Mouse (Mus musculus): ENCODE results near the gene Ubl3.

Ubl3 gene

GRCm38 (mm10) chr5:148549307-148549706 is 3.3 kb downstream of the Ubl3 start:
- ChIA-PET POLR2A (interaction anchor here in 2 of 4 experiments (1.0 to 1.2 kb wide), 3 partner anchors 10 to 28 kb away, joined by 4 read pairs; no protein-coding TSS in a partner anchor), CTCF (interaction anchor here in 1 of 4 experiments (0.6 kb wide), 1 partner anchor 694 kb away, joined by 3 read pairs; no protein-coding TSS in a partner anchor)

GRCm38 (mm10) chr5:148548568-148548967 is 4.0 kb downstream of the Ubl3 start:
- CTCF ChIA-PET = interaction anchor here in 1 of 4 experiments (0.8 kb wide), 1 partner anchor 152 kb away, joined by 10 read pairs; no protein-coding TSS in a partner anchor
- POLR2A ChIA-PET = interaction anchor here in 1 of 4 experiments (1.1 to 4.6 kb wide), 2 partner anchors 14 to 39 kb away, joined by 3 to 30 read pairs; no protein-coding TSS in a partner anchor

GRCm38 (mm10) chr5:148547870-148548456 is 4.6 kb downstream of the Ubl3 start:
- POLR2A ChIA-PET = interaction anchor here in 1 of 4 experiments (0.5 to 4.6 kb wide), 7 partner anchors 10 to 38 kb away, joined by 3 to 30 read pairs (median 3); no protein-coding TSS in a partner anchor

GRCm38 (mm10) chr5:148546970-148547369 is 5.6 kb downstream of the Ubl3 start:
- POLR2A ChIA-PET = interaction anchor here in 2 of 4 experiments (0.9 to 4.6 kb wide), 7 partner anchors 9 to 35 kb away, joined by 3 to 30 read pairs (median 4); no protein-coding TSS in a partner anchor
- CTCF ChIA-PET = interaction anchor here in 2 of 4 experiments (0.7 to 2.1 kb wide), 2 partner anchors 160 to 249 kb away, joined by 3 to 5 read pairs; no protein-coding TSS in a partner anchor

More at GRCm38 (mm10) chr5:148547870-148548456, 4.6 kb downstream of the Ubl3 start:
- CTCF ChIA-PET = interaction anchor here in 1 of 4 experiments (0.8 kb wide), 1 partner anchor 152 kb away, joined by 10 read pairs; no protein-coding TSS in a partner anchor

- CTCF ChIA-PET = interaction anchor here in 1 of 4 experiments (2.1 kb wide), 1 partner anchor 158 kb away, joined by 5 read pairs; no protein-coding TSS in a partner anchor
- POLR2A ChIA-PET = interaction anchor here in 2 of 4 experiments (0.6 to 4.6 kb wide), 8 partner anchors 10 to 241 kb away, joined by 3 to 30 read pairs (median 5); partner anchors contain the start of gene Slc7a1 (in 1 of the 2)
Observed at GRCm38 (mm10) chr5:148544733-148545132, 7.9 kb downstream of the Ubl3 start.

- ChIA-PET CTCF (interaction anchor here in 1 of 4 experiments (0.5 kb wide), 1 partner anchor 28 kb away, joined by 3 read pairs; no protein-coding TSS in a partner anchor), POLR2A (interaction anchor here in 2 of 4 experiments (0.7 to 1.1 kb wide), 7 partner anchors 9 to 155 kb away, joined by 3 to 4 read pairs (median 3); partner anchors contain the start of gene Ubl3 (in 1 of the 2))
Observed at GRCm38 (mm10) chr5:148542196-148542595, 10.4 kb downstream of the Ubl3 start.

GRCm38 (mm10) chr5:148535669-148536430 is 16.7 kb downstream of the Ubl3 start:
- POLR2A ChIA-PET = interaction anchor here in 3 of 4 experiments (0.7 to 8.8 kb wide), 10 partner anchors 11 to 294 kb away, joined by 3 to 61 read pairs (median 4); partner anchors contain the start of gene Ubl3 (in 1 of the 3)

GRCm38 (mm10) chr5:148534644-148535043 is 17.9 kb downstream of the Ubl3 start:
- ChIA-PET POLR2A (interaction anchor here in 2 of 4 experiments (0.6 to 8.8 kb wide), 10 partner anchors 12 to 140 kb away, joined by 3 to 61 read pairs (median 4); partner anchors contain the start of genes Slc7a1 (in 1 of the 2) and Ubl3 (in 1 of the 2)), CTCF (interaction anchor here in 1 of 4 experiments (0.6 kb wide), 1 partner anchor 1218 kb away, joined by 3 read pairs; no protein-coding TSS in a partner anchor)

More at GRCm38 (mm10) chr5:148535669-148536430, 16.7 kb downstream of the Ubl3 start:
- CTCF ChIA-PET = interaction anchor here in 1 of 4 experiments (0.8 kb wide), 1 partner anchor 85 kb away, joined by 3 read pairs; no protein-coding TSS in a partner anchor

GRCm38 (mm10) chr5:148533924-148534323 is 18.7 kb downstream of the Ubl3 start:
- POLR2A ChIA-PET = interaction anchor here in 3 of 4 experiments (0.7 to 8.8 kb wide), 10 partner anchors 10 to 148 kb away, joined by 3 to 61 read pairs (median 5); partner anchors contain the start of gene Ubl3 (in 1 of the 3)
- CTCF ChIA-PET = interaction anchor here in 1 of 4 experiments (0.6 to 0.7 kb wide), 2 partner anchors 189 to 1217 kb away, joined by 3 to 4 read pairs; no protein-coding TSS in a partner anchor

- ChIA-PET CTCF (no interaction called here), POLR2A (interaction anchor here in 2 of 4 experiments (0.6 to 8.8 kb wide), 3 partner anchors 10 to 200 kb away, joined by 5 to 61 read pairs (median 18); partner anchors contain the start of gene Ubl3 (in 1 of the 2))
Observed at GRCm38 (mm10) chr5:148532201-148532600, 20.4 kb downstream of the Ubl3 start.

- ChIA-PET POLR2A (interaction anchor here in 1 of 4 experiments (1.5 kb wide), 1 partner anchor 10 kb away, joined by 8 read pairs; no protein-coding TSS in a partner anchor), CTCF (interaction anchor here in 1 of 4 experiments (0.6 kb wide), 1 partner anchor 60 kb away, joined by 3 read pairs; no protein-coding TSS in a partner anchor)
Observed at GRCm38 (mm10) chr5:148527632-148528031, 25.0 kb downstream of the Ubl3 start.

- ChIA-PET CTCF (interaction anchor here in 1 of 4 experiments (0.5 kb wide), 1 partner anchor 30 kb away, joined by 4 read pairs; no protein-coding TSS in a partner anchor), POLR2A (interaction anchor here in 1 of 4 experiments (1.5 kb wide), 1 partner anchor 11 kb away, joined by 8 read pairs; no protein-coding TSS in a partner anchor)
Observed at GRCm38 (mm10) chr5:148526631-148527030, 26.0 kb downstream of the Ubl3 start.

- ChIA-PET CTCF (interaction anchor here in 2 of 4 experiments (0.5 to 0.8 kb wide), 5 partner anchors 59 to 572 kb away, joined by 3 to 5 read pairs (median 4); no protein-coding TSS in a partner anchor), POLR2A (interaction anchor here in 3 of 4 experiments (0.6 to 4.3 kb wide), 13 partner anchors 10 to 129 kb away, joined by 3 to 18 read pairs (median 4); partner anchors contain the start of gene Ubl3 (in 1 of the 3))
Observed at GRCm38 (mm10) chr5:148523202-148523971, 29.2 kb downstream of the Ubl3 start.

GRCm38 (mm10) chr5:148522378-148522777 is 30.2 kb downstream of the Ubl3 start:
- ChIA-PET POLR2A (interaction anchor here in 2 of 4 experiments (0.7 to 4.3 kb wide), 10 partner anchors 10 to 56 kb away, joined by 3 to 18 read pairs (median 4); no protein-coding TSS in a partner anchor), CTCF (interaction anchor here in 1 of 4 experiments (0.6 kb wide), 1 partner anchor 56 kb away, joined by 8 read pairs; no protein-coding TSS in a partner anchor)

- POLR2A ChIA-PET = interaction anchor here in 2 of 4 experiments (0.5 to 3.1 kb wide), 5 partner anchors 9 to 54 kb away, joined by 3 to 10 read pairs (median 4); no protein-coding TSS in a partner anchor
Observed at GRCm38 (mm10) chr5:148517445-148517844, 35.1 kb downstream of the Ubl3 start.

GRCm38 (mm10) chr5:148512042-148512640 is 40.4 kb downstream of the Ubl3 start:
- ChIA-PET POLR2A (interaction anchor here in 2 of 4 experiments (0.9 to 1.7 kb wide), 12 partner anchors 10 to 233 kb away, joined by 3 to 7 read pairs (median 3); no protein-coding TSS in a partner anchor), CTCF (interaction anchor here in 1 of 4 experiments (0.6 kb wide), 1 partner anchor 14 kb away, joined by 6 read pairs; no protein-coding TSS in a partner anchor)

More at GRCm38 (mm10) chr5:148517445-148517844, 35.1 kb downstream of the Ubl3 start:
- CTCF ChIA-PET = interaction anchor here in 1 of 4 experiments (0.6 kb wide), 1 partner anchor 61 kb away, joined by 3 read pairs; no protein-coding TSS in a partner anchor
